8 mouse cellular contexts compared by ENCODE assay signal in genomic region chr19:42166130-42166529, GRCm38 (mm10). TPM values are rescaled to one million over a fixed set of nuclear protein-coding genes. Genes with fewer than 3 reads are reported as not detected.
DNase-seq lines count a peak whose midpoint lies in the region; ATAC-seq lines count a peak whose summit lies in the region.

No protein-coding gene starts in this region.

- no peaks in the 10 kb centered on the region for H3K27me3 ChIP-seq in intestine, embryonic 16.5 days (replicated peaks; ENCODE audit: control insufficient read depth, insufficient read depth, low read length)
- no peaks in the 10 kb centered on the region for H3K27me3 ChIP-seq in midbrain, embryonic 11.5 days (ENCODE audit: control insufficient read depth, insufficient read depth, low read length)

- DNase-seq in adrenal gland, adult (ENCODE audit: inconsistent age in 2 of 2, low spot score in 1 of 2) = peak; percentile 91 to 98
- peak; percentile 93 for DNase-seq in embryo, embryonic 10 days (ENCODE audit: low spot score)
- peak; percentile 68 for DNase-seq in gastrocnemius, postnatal 25 days
- peak; percentile 75 to 87 for DNase-seq in left cerebral cortex, postnatal 36 days (ENCODE audit: low spot score in 2 of 2)
- peak; percentile 99 for DNase-seq in midbrain, embryonic 11.5 days (ENCODE audit: low spot score, missing footprints)
- DNase-seq in right cerebral cortex, postnatal 36 days (ENCODE audit: low spot score in 2 of 2) = peak; percentile 69 to 71
- DNase-seq in urinary bladder, postnatal 36 days (ENCODE audit: low spot score in 2 of 2) = peak; percentile 84 to 88

- no peaks in the 10 kb centered on the region for H3K36me3 ChIP-seq in intestine, embryonic 16.5 days (ENCODE audit: control insufficient read depth, insufficient read depth, low read length)
- H3K36me3 ChIP-seq in midbrain, embryonic 11.5 days (ENCODE audit: control insufficient read depth, insufficient read depth, low read length) = no peaks in the 10 kb centered on the region

- WGBS in intestine, embryonic 16.5 days = 3% methylated on average over 12 of the region's 12 CpGs
- 2% methylated on average over 12 of the region's 12 CpGs for WGBS in midbrain, embryonic 11.5 days

- peak overlapping the region; percentile 30; the same call in 1 of the 2 replicates for H3K4me2 ChIP-seq in intestine, embryonic 16.5 days (ENCODE audit: low read depth, low read length)
- H3K4me2 ChIP-seq in midbrain, embryonic 11.5 days = peak overlapping the region; percentile 30; the same call in 1 of the 2 replicates

- H3K9me3 ChIP-seq in intestine, embryonic 16.5 days (ENCODE audit: control insufficient read depth, low read length) = no peaks in the 10 kb centered on the region
- no peaks in the 10 kb centered on the region for H3K9me3 ChIP-seq in midbrain, embryonic 11.5 days (ENCODE audit: control insufficient read depth, low read length)

- H3K27ac ChIP-seq in intestine, embryonic 16.5 days (ENCODE audit: low read length) = no peak overlapping the region
- no peak overlapping the region for H3K27ac ChIP-seq in midbrain, embryonic 11.5 days (ENCODE audit: low read depth, low read length)

- peaks cover 16% of the 10 kb centered on the region for H3K4me1 ChIP-seq in intestine, embryonic 16.5 days (ENCODE audit: control insufficient read depth, insufficient read depth, low read length)
- peaks cover 3% of the 10 kb centered on the region; the same call in 1 of the 2 replicates for H3K4me1 ChIP-seq in midbrain, embryonic 11.5 days (ENCODE audit: control insufficient read depth, insufficient read depth, low read length)

- no peak overlapping the region for H3K9ac ChIP-seq in intestine, embryonic 16.5 days (ENCODE audit: low read depth, low read length)
- no peak overlapping the region for H3K9ac ChIP-seq in midbrain, embryonic 11.5 days (ENCODE audit: low read length)

- no peak overlapping the region for H3K4me3 ChIP-seq in intestine, embryonic 16.5 days (ENCODE audit: low read length)
- H3K4me3 ChIP-seq in midbrain, embryonic 11.5 days (ENCODE audit: low read depth, low read length) = peak overlapping the region; percentile 2; the same call in 1 of the 2 replicates

- intact Hi-C loops in left cerebral cortex, postnatal 36 days (cut with DNase I) = loop anchor here (2.0 to 5.0 kb wide), 3 partner anchors 21 to 129 kb away; partner anchors contain the start of genes Ankrd2 and Morn4

- ATAC-seq in intestine, embryonic 16.5 days = no peak
- ATAC-seq in midbrain, embryonic 11.5 days (ENCODE audit: low FRiP score) = no peak

RNA-seq across cellular contexts. Expression of gene Zfyve27, which starts 2.4 kb away (rescaled TPM):
- 10 to 100 TPM; 10.3 to 12.0 TPM for total RNA-seq in gastrocnemius, postnatal 25 days (2021)
- 19.0 and 20.6 TPM in 2 replicates for polyA plus RNA-seq in intestine, embryonic 16.5 days (2015; fragmentation: Nextera tagmentation; extraction: Ambion mirVana)
- total RNA-seq in left cerebral cortex, postnatal 36 days (2021) = 10 to 100 TPM; 78.8 to 94.5 TPM
- polyA plus RNA-seq in midbrain, embryonic 11.5 days (2014; fragmentation: Nextera tagmentation; extraction: Ambion mirVana) = 15.6 and 16.2 TPM in 2 replicates

RNA-seq across cellular contexts. Expression of gene Marveld1, which starts 18.9 kb away (rescaled TPM):
- 10 to 100 TPM in 1 of 2 experiments, 1 to 10 TPM in 1; 6.8 to 11.8 TPM for total RNA-seq in gastrocnemius, postnatal 25 days (2021)
- polyA plus RNA-seq in intestine, embryonic 16.5 days (2015; fragmentation: Nextera tagmentation; extraction: Ambion mirVana) = 4.4 and 4.6 TPM in 2 replicates
- 1 to 10 TPM; 9.5 to 9.8 TPM for total RNA-seq in left cerebral cortex, postnatal 36 days (2021)
- 5.3 and 5.9 TPM in 2 replicates for polyA plus RNA-seq in midbrain, embryonic 11.5 days (2014; fragmentation: Nextera tagmentation; extraction: Ambion mirVana)

RNA-seq across cellular contexts. Expression of gene Sfrp5, which starts 35.9 kb away (rescaled TPM):
- 1 to 10 TPM; 4.0 to 5.7 TPM for total RNA-seq in gastrocnemius, postnatal 25 days (2021)
- polyA plus RNA-seq in intestine, embryonic 16.5 days (2015; fragmentation: Nextera tagmentation; extraction: Ambion mirVana) = 3.5 and 8.3 TPM in 2 replicates
- under 1 TPM; 0.27 to 0.76 TPM for total RNA-seq in left cerebral cortex, postnatal 36 days (2021)
- 0.11 and 0.14 TPM in 2 replicates for polyA plus RNA-seq in midbrain, embryonic 11.5 days (2014; fragmentation: Nextera tagmentation; extraction: Ambion mirVana)

RNA-seq across cellular contexts. Expression of gene Avpi1, which starts 37.3 kb away (rescaled TPM):
- 1 to 10 TPM; 8.4 to 9.3 TPM for total RNA-seq in gastrocnemius, postnatal 25 days (2021)
- 41.5 and 43.8 TPM in 2 replicates for polyA plus RNA-seq in intestine, embryonic 16.5 days (2015; fragmentation: Nextera tagmentation; extraction: Ambion mirVana)
- 10 to 100 TPM; 29.3 to 40.2 TPM for total RNA-seq in left cerebral cortex, postnatal 36 days (2021)
- 11.1 and 12.9 TPM in 2 replicates for polyA plus RNA-seq in midbrain, embryonic 11.5 days (2014; fragmentation: Nextera tagmentation; extraction: Ambion mirVana)

Comparison
In these comparisons a context has a peak if more than half of its experiments do, and no peak if none do; other contexts are left out.
1. RNA of gene Zfyve27, which starts 2.4 kb away (total RNA-seq): 78.8 to 94.5 TPM in left cerebral cortex, postnatal 36 days; 10.3 to 12.0 TPM in gastrocnemius, postnatal 25 days; every median in the first group is over 4 times any median in the second.
2. Peak in every context shown above with its lines, with median percentiles within 50 percentile points of each other: DNase-seq.